Comparison of ENCODE assay signal across 16 mouse cellular contexts in genomic region chr15:81352638-81353037, GRCm38 (mm10). TPM values are rescaled to one million over a fixed set of nuclear protein-coding genes. Genes with fewer than 3 reads are reported as not detected.
A peak's percentile ranks its signal among the peaks of the same experiment; 100 is the strongest.
DNase-seq lines count a peak whose midpoint lies in the region; ATAC-seq and TF ChIP-seq lines count a peak whose summit lies in the region.
"Had no signal": no experiment of that assay in that cellular context is flagged by ENCODE, and none has a peak within 500 bp of the region (broad histone marks: within the 10 kb centered on the region; RNA-seq: fewer than 3 reads in every experiment).

No protein-coding gene starts in this region.

- no peak for DNase-seq in forebrain, postnatal 0 days
- DNase-seq in forebrain, embryonic 10.5 days (ENCODE audit: extremely low spot score, low spot score), result no peak
- no peak for DNase-seq in liver, postnatal 0 days
- no peak for DNase-seq in liver
- DNase-seq in induced T-regulatory cell, adult 2 months (ENCODE audit: low read depth), result peak; percentile 54
- DNase-seq in frontal cortex, adult 2 months (ENCODE audit: extremely low spot score in 1 of 2, low spot score in 1 of 2), result no peak
- DNase-seq: cerebellum, adult 11 months; right cerebral cortex, postnatal 4 days had no signal

- H3K79me2 ChIP-seq in C2C12 (ENCODE audit: control insufficient read depth, insufficient read depth), result peaks cover 83% of the 10 kb centered on the region

- peaks cover 9% of the 10 kb centered on the region for H3K79me3 ChIP-seq in C2C12 (ENCODE audit: low read depth)

- no peaks in the 10 kb centered on the region for H3K4me1 ChIP-seq in forebrain, postnatal 0 days (ENCODE audit: insufficient read depth)
- peaks cover 13% of the 10 kb centered on the region for H3K4me1 ChIP-seq in forebrain, embryonic 10.5 days
- H3K4me1 ChIP-seq in liver, postnatal 0 days (ENCODE audit: insufficient read depth), result peaks cover 3% of the 10 kb centered on the region; the same call in 1 of the 2 replicates

- no peaks in the 10 kb centered on the region for H3K27me3 ChIP-seq in forebrain, postnatal 0 days (ENCODE audit: insufficient read depth, low read length)
- H3K27me3 ChIP-seq in forebrain, embryonic 10.5 days (ENCODE audit: poor library complexity, severe bottlenecking), result no peaks in the 10 kb centered on the region
- H3K27me3 ChIP-seq in liver, postnatal 0 days (ENCODE audit: insufficient read depth, low read length), result no peaks in the 10 kb centered on the region
- no peaks in the 10 kb centered on the region for H3K27me3 ChIP-seq in C2C12 (ENCODE audit: control insufficient read depth, insufficient read depth, insufficient read length)
- H3K27me3 ChIP-seq: embryonic facial prominence, embryonic 13.5 days; hindbrain, embryonic 13.5 days; limb, embryonic 12.5 days had no signal

- no peak overlapping the region for H3K4me3 ChIP-seq in forebrain, postnatal 0 days (ENCODE audit: low read depth, low read length)
- no peak overlapping the region for H3K4me3 ChIP-seq in forebrain, embryonic 10.5 days
- H3K4me3 ChIP-seq in liver, postnatal 0 days (ENCODE audit: low read depth, low read length), result no peak overlapping the region
- H3K4me3 ChIP-seq in C2C12 (ENCODE audit: insufficient read depth, poor library complexity, severe bottlenecking), result no peak overlapping the region
- H3K4me3 ChIP-seq: embryonic facial prominence, embryonic 13.5 days; hindbrain, embryonic 13.5 days; limb, embryonic 12.5 days had no signal

- peak; percentile 32 for TF ChIP-seq CTCF in forebrain, postnatal 0 days (IDR thresholded peaks at IDR 0.05; ENCODE audit: low read depth)
- TF ChIP-seq CTCF in liver, postnatal 0 days (IDR thresholded peaks at IDR 0.05; ENCODE audit: low read depth), result peak; percentile 59
- TF ChIP-seq CTCF in C2C12 (IDR thresholded peaks at IDR 0.05; ENCODE audit: control insufficient read depth, insufficient read depth, insufficient read length), result peak; percentile 11

- no peak for ATAC-seq in forebrain, postnatal 0 days
- no peak for ATAC-seq in liver, postnatal 0 days
- ATAC-seq in inflammation-experienced regulatory T-cells, adult 6 months, result no peak

- H3K36me3 ChIP-seq in forebrain, postnatal 0 days (ENCODE audit: insufficient read depth), result no peaks in the 10 kb centered on the region
- H3K36me3 ChIP-seq in forebrain, embryonic 10.5 days (replicated peaks), result peaks cover 6% of the 10 kb centered on the region
- H3K36me3 ChIP-seq in liver, postnatal 0 days (replicated peaks; ENCODE audit: insufficient read depth, low read length), result 0 out of 2 replicates have a peak, but pooled peaks cover 3% of the 10 kb centered on the region
- H3K36me3 ChIP-seq in C2C12 (ENCODE audit: control insufficient read depth, insufficient read depth), result peaks cover 17% of the 10 kb centered on the region
- H3K36me3 ChIP-seq: hindbrain, embryonic 13.5 days had no signal

- no peak overlapping the region for H3K4me2 ChIP-seq in forebrain, postnatal 0 days (ENCODE audit: low read depth)
- H3K4me2 ChIP-seq in liver, postnatal 0 days (ENCODE audit: low read depth, low read length), result no peak overlapping the region
- H3K4me2 ChIP-seq: embryonic facial prominence, embryonic 13.5 days; hindbrain, embryonic 13.5 days; limb, embryonic 12.5 days had no signal

- no peak overlapping the region for H3ac ChIP-seq in C2C12 (ENCODE audit: control insufficient read depth, insufficient read length, low read depth)

- no peak for TF ChIP-seq EP300 in liver, postnatal 0 days (IDR thresholded peaks at IDR 0.05; ENCODE audit: low read depth)

- H3K27ac ChIP-seq in forebrain, postnatal 0 days (ENCODE audit: low read depth, low read length), result no peak overlapping the region
- no peak overlapping the region for H3K27ac ChIP-seq in forebrain, embryonic 10.5 days
- H3K27ac ChIP-seq in liver, postnatal 0 days (ENCODE audit: low read depth), result no peak overlapping the region
- H3K27ac ChIP-seq: embryonic facial prominence, embryonic 13.5 days; hindbrain, embryonic 13.5 days; limb, embryonic 12.5 days had no signal

- H3K9ac ChIP-seq in forebrain, postnatal 0 days, result no peak overlapping the region
- no peak overlapping the region for H3K9ac ChIP-seq in liver, postnatal 0 days (replicated peaks)
- H3K9ac ChIP-seq: embryonic facial prominence, embryonic 13.5 days; hindbrain, embryonic 13.5 days; limb, embryonic 12.5 days had no signal

- H3K9me3 ChIP-seq in forebrain, postnatal 0 days (ENCODE audit: low read length), result no peaks in the 10 kb centered on the region
- no peaks in the 10 kb centered on the region for H3K9me3 ChIP-seq in forebrain, embryonic 10.5 days
- no peaks in the 10 kb centered on the region for H3K9me3 ChIP-seq in liver, postnatal 0 days (ENCODE audit: low read length)
- H3K9me3 ChIP-seq: embryonic facial prominence, embryonic 13.5 days; hindbrain, embryonic 13.5 days; limb, embryonic 12.5 days had no signal

- 57% methylated on average over 1 of the region's 1 CpGs for WGBS in forebrain, postnatal 0 days
- WGBS in forebrain, embryonic 10.5 days, result 76% methylated on average over 1 of the region's 1 CpGs
- WGBS in liver, postnatal 0 days (ENCODE audit: insufficient replicate concordance), result 65% methylated on average over 1 of the region's 1 CpGs

TF ChIP-seq in C2C12, 6 proteins besides CTCF, POLR2A, EP300 and RAD21:
- TF ChIP-seq MYOG (IDR thresholded peaks at IDR 0.05; ENCODE audit: control insufficient read depth, extremely low read depth, insufficient read length) (no peak), CEBPB (IDR thresholded peaks at IDR 0.05; ENCODE audit: low read depth) (no peak), USF1 (IDR thresholded peaks at IDR 0.05; ENCODE audit: low read depth) (no peak), MYOD1 (IDR thresholded peaks at IDR 0.05; ENCODE audit: control insufficient read depth, insufficient read length, low read depth) (no peak), FOSL1 (IDR thresholded peaks at IDR 0.05; ENCODE audit: insufficient read depth, low read length, poor library complexity, severe bottlenecking) (no peak), MAX (IDR thresholded peaks at IDR 0.05) (no peak)

RNA-seq across cellular contexts. Expression of gene Slc25a17, which starts 8.0 kb away (rescaled TPM):
- 78.8 and 80.7 TPM in 2 replicates for total RNA-seq in forebrain, postnatal 0 days (2014; rRNA removed)
- 121 and 123 TPM in 2 replicates for polyA plus RNA-seq in forebrain, postnatal 0 days (2015; fragmentation: Nextera tagmentation; extraction: Ambion mirVana)
- polyA plus RNA-seq in forebrain, embryonic 10.5 days (2016; fragmentation: Nextera tagmentation; extraction: Ambion mirVana), result 82.5 and 83.3 TPM in 2 replicates
- polyA plus RNA-seq in liver, postnatal 0 days (2015; fragmentation: Nextera tagmentation; extraction: Ambion mirVana), result 37.8 and 38.6 TPM in 2 replicates
- 64.7 TPM for polyA plus RNA-seq in C2C12 (2012; fragmentation: generic; extraction: Trizol)
- 100 to 1,000 TPM in 1 of 3 experiments, 10 to 100 TPM in 2; 94.4 to 105 (median 99.3) TPM for polyA plus RNA-seq in inflammation-experienced regulatory T-cells, adult 6 months (2017; shearing (Covaris generic))
- polyA plus RNA-seq in frontal cortex, adult 2 months (2012; rRNA removed), result 46.3 and 53.3 TPM in 2 replicates

RNA-seq across cellular contexts. Expression of gene St13, which starts 47.2 kb away (rescaled TPM):
- total RNA-seq in forebrain, postnatal 0 days (2014; rRNA removed), result 140 and 143 TPM in 2 replicates
- polyA plus RNA-seq in forebrain, postnatal 0 days (2015; fragmentation: Nextera tagmentation; extraction: Ambion mirVana), result 206 and 223 TPM in 2 replicates
- 210 and 228 TPM in 2 replicates for polyA plus RNA-seq in forebrain, embryonic 10.5 days (2016; fragmentation: Nextera tagmentation; extraction: Ambion mirVana)
- 59.8 and 62.6 TPM in 2 replicates for polyA plus RNA-seq in liver, postnatal 0 days (2015; fragmentation: Nextera tagmentation; extraction: Ambion mirVana)
- 203 TPM for polyA plus RNA-seq in C2C12 (2012; fragmentation: generic; extraction: Trizol)
- 100 to 1,000 TPM; 170 to 193 (median 179) TPM for polyA plus RNA-seq in inflammation-experienced regulatory T-cells, adult 6 months (2017; shearing (Covaris generic))
- polyA plus RNA-seq in frontal cortex, adult 2 months (2012; rRNA removed), result 98.0 and 118 TPM in 2 replicates

RNA-seq across cellular contexts. Expression of gene Xpnpep3, which starts 47.3 kb away (rescaled TPM):
- 6.5 and 8.5 TPM in 2 replicates for total RNA-seq in forebrain, postnatal 0 days (2014; rRNA removed)
- 4.3 and 7.4 TPM in 2 replicates for polyA plus RNA-seq in forebrain, postnatal 0 days (2015; fragmentation: Nextera tagmentation; extraction: Ambion mirVana)
- 14.5 and 15.0 TPM in 2 replicates for polyA plus RNA-seq in forebrain, embryonic 10.5 days (2016; fragmentation: Nextera tagmentation; extraction: Ambion mirVana)
- 3.9 and 4.3 TPM in 2 replicates for polyA plus RNA-seq in liver, postnatal 0 days (2015; fragmentation: Nextera tagmentation; extraction: Ambion mirVana)
- 7.4 TPM for polyA plus RNA-seq in C2C12 (2012; fragmentation: generic; extraction: Trizol)
- 1 to 10 TPM; 6.8 to 8.8 (median 8.2) TPM for polyA plus RNA-seq in inflammation-experienced regulatory T-cells, adult 6 months (2017; shearing (Covaris generic))
- 8.5 and 10.1 TPM in 2 replicates for polyA plus RNA-seq in frontal cortex, adult 2 months (2012; rRNA removed)

RNA-seq across cellular contexts. Expression of gene Dnajb7, which starts 55.5 kb away (rescaled TPM):
- not detected in 2 replicates for total RNA-seq in forebrain, postnatal 0 days (2014; rRNA removed)
- 0.18 TPM in 1 of 2 replicates, not detected in the other for polyA plus RNA-seq in forebrain, postnatal 0 days (2015; fragmentation: Nextera tagmentation; extraction: Ambion mirVana)
- 2.5 TPM in 2 replicates for polyA plus RNA-seq in forebrain, embryonic 10.5 days (2016; fragmentation: Nextera tagmentation; extraction: Ambion mirVana)
- polyA plus RNA-seq in liver, postnatal 0 days (2015; fragmentation: Nextera tagmentation; extraction: Ambion mirVana), result 0.18 and 0.40 TPM in 2 replicates
- 0.09 TPM for polyA plus RNA-seq in C2C12 (2012; fragmentation: generic; extraction: Trizol)
- 1 to 10 TPM; 2.1 to 3.2 (median 2.2) TPM for polyA plus RNA-seq in inflammation-experienced regulatory T-cells, adult 6 months (2017; shearing (Covaris generic))
- polyA plus RNA-seq in frontal cortex, adult 2 months (2012; rRNA removed), result 0.10 TPM in 1 of 2 replicates, not detected in the other
- total RNA-seq: heart, adult 8-10 months; neutrophil, adult 5-6 weeks had no signal
- polyA plus RNA-seq: large intestine, adult 2 months had no signal
